Mouse (Mus musculus): ENCODE data around the gene Gm28051.

- TF ChIP-seq GATA1 (IDR thresholded peaks at IDR 0.05; ENCODE audit: borderline replicate concordance, low read length) (no peak), FLI1 (IDR thresholded peaks at IDR 0.05; ENCODE audit: low read length) (no peak)
These were observed 80.5 kb downstream of the Gm28051 start for GRCm38 (mm10) chr12:102677089-102677488.
